Mouse (Mus musculus) kidney, adult 2 months (tissue): Measurements from ENCODE around the gene Prmt1. TPM values are rescaled to one million over a fixed set of nuclear protein-coding genes. Genes with fewer than 3 reads are reported as not detected.

Source experiments
- DNase-seq: peaks from one replicate; pipeline ENCODE4 v3.0.0; 2021
- H3K27ac ChIP-seq: fragments of 200-500 bp; 2 replicates; pipeline ENCODE4 v1.5.1; 2012; ENCODE audit warnings: low read depth, low read length, control low read depth, inconsistent platforms; ENCODE audit not compliant: insufficient read depth
- H3K27me3 ChIP-seq: fragments of 200-500 bp; replicated peaks from 2 replicates; pipeline ENCODE4 v1.6.1; 2012; ENCODE audit warnings: mild to moderate bottlenecking, moderate library complexity, low read length, inconsistent platforms; ENCODE audit not compliant: control insufficient read depth, insufficient read depth
- H3K36me3 ChIP-seq: fragments of 200-500 bp; 2 replicates; pipeline ENCODE4 v1.6.1; 2012; ENCODE audit warnings: mild to moderate bottlenecking, moderate library complexity, low read length, inconsistent platforms; ENCODE audit not compliant: control insufficient read depth, insufficient read depth
- H3K4me1 ChIP-seq: fragments of 200-500 bp; 2 replicates; pipeline ENCODE4 v1.6.1; 2011; ENCODE audit warnings: low read length; ENCODE audit not compliant: control insufficient read depth, insufficient read depth
- H3K4me3 ChIP-seq: fragments of 200-500 bp; 2 replicates; pipeline ENCODE4 v1.5.1; 2011; ENCODE audit warnings: mild to moderate bottlenecking, low read depth, low read length, control low read depth; ENCODE audit not compliant: insufficient read depth
- CTCF ChIP-seq: fragments of 200-500 bp; conservative IDR thresholded peaks from 2 replicates; pipeline ENCODE4 v1.5.1; 2011; ENCODE audit warnings: low read depth, mild to moderate bottlenecking, control low read depth, low read length, moderate library complexity, mixed read lengths; ENCODE audit not compliant: insufficient read depth, insufficient read length
- POLR2A ChIP-seq: fragments of 200-500 bp; IDR thresholded peaks from one replicate; pipeline ENCODE4 v1.6.1; 2011; ENCODE audit warnings: low read depth, low read length, control low read depth
- WGBS: fragments of 180-500 bp; shearing (Covaris S2); methylation state at CpG from one replicate; pipeline ENCODE4 v1.1.7; 2018; 5-methylcytosine and 5-hydroxymethylcytosine counted together
- polyA plus RNA-seq: library from polyadenylated mRNA; depleted of rRNA; stranded (reverse); fragments of >200 nt; gene quantifications from 2 replicates; pipeline ENCODE4 v1.2.3, GENCODE M21; 2012

Prmt1 gene
- polyA plus RNA-seq, 1 experiment: 95.4 TPM

- 81% methylated on average over 4 of the region's 4 CpGs for WGBS
- Histone ChIP-seq H3K36me3 (no peaks in the 10 kb centered on the region), H3K27ac (no peak overlapping the region), H3K4me3 (no peak overlapping the region), H3K4me1 (no peaks in the 10 kb centered on the region; the same call in 1 of the 2 replicates), H3K27me3 (no peaks in the 10 kb centered on the region)
- TF ChIP-seq CTCF (no peak), POLR2A (no peak)
- no peak for DNase-seq
Observed at GRCm38 (mm10) chr7:45012824-45013223, 26.5 kb upstream of the Prmt1 start.

DNA sequence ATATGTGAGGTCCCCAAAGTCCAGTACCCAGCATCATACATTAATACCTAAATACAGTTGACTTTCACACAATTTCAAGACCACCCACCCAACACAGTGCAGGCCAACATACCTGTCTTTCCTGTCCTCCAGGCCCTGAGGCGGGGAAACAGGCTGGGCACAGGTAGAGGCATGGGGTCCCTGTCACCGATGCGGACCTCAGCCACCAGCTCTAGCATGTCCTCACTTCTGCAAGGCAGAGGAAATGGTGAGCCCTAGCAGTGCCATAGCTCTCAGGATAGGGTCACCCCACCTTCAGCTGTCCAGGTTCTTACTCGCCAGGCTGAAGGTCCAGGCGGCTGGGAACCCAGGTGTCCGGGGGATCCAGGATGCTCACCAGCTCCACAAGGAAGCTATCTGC lies 25.6 kb upstream of the Prmt1 start:
- TF ChIP-seq CTCF: no peak
- no peak for TF ChIP-seq POLR2A
- Histone ChIP-seq H3K4me1 (no peaks in the 10 kb centered on the region; the same call in 1 of the 2 replicates), H3K27me3 (no peaks in the 10 kb centered on the region), H3K27ac (no peak overlapping the region), H3K4me3 (no peak overlapping the region), H3K36me3 (no peaks in the 10 kb centered on the region; the same call in 1 of the 2 replicates)
- 99% methylated on average over 6 of the region's 6 CpGs for WGBS
- no peak for DNase-seq

DNA sequence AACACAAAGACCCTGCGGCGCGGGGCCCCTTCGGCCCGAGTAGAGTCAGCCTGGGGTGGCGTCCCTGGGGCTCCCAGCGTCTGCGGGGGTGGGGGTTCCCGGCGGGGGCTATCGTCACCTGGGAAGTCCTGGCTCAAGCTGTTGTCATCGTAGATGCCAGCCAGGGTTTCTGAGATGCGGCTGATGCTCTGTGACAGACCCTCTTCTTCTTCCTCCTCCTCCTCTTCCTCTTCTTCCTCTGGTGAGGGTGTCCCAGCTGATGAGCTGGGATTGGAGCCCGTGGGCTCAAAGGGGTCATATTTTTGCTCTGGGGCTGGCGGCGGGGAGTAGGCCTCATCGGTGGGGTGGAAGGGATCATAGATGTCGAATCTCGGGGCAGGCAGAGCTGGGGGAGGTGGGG lies 22.0 kb upstream of the Prmt1 start:
- H3K27me3 ChIP-seq: no peaks in the 10 kb centered on the region
- no peaks in the 10 kb centered on the region for H3K4me1 ChIP-seq

DNA sequence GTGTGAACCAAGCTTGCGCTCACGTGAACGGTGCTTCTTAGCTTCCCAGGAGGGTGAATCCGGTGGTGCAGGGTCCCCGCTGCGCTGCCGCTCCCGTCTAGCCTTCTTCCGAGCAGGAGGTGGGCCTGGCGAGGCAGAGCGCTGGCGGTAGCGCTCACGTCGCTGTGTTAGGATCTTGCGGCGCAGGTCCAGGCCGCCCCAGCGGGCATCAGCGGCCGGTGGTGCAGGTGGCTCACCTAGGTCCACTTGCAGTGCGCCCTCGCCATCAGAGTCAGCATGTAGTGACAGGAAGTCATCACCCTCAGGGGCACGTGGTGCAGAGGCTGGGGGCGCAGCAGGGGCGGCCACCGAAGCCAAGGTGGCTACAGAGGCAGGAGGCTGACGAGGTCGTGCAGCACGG lies 21.5 kb upstream of the Prmt1 start:
- DNase-seq: no peak
- H3K4me1 ChIP-seq: no peaks in the 10 kb centered on the region
- peaks cover 2% of the 10 kb centered on the region for H3K36me3 ChIP-seq
- H3K27me3 ChIP-seq: no peaks in the 10 kb centered on the region
- 94% methylated on average over 30 of the region's 30 CpGs for WGBS
- TF ChIP-seq POLR2A: no peak
- no peak for TF ChIP-seq CTCF
- H3K4me3 ChIP-seq: no peak overlapping the region
- H3K27ac ChIP-seq: no peak overlapping the region

More for the DNA sequence above, 22.0 kb upstream of the Prmt1 start:
- Histone ChIP-seq H3K27ac (no peak overlapping the region), H3K4me3 (no peak overlapping the region), H3K36me3 (peaks cover 2% of the 10 kb centered on the region)
- no peak for DNase-seq
- no peak for TF ChIP-seq CTCF
- 91% methylated on average over 19 of the region's 19 CpGs for WGBS

- H3K36me3 ChIP-seq: peaks cover 2% of the 10 kb centered on the region
- no peak for DNase-seq
- H3K4me3 ChIP-seq: no peak overlapping the region
- WGBS: 93% methylated on average over 29 of the region's 29 CpGs
- H3K27ac ChIP-seq: no peak overlapping the region
- H3K4me1 ChIP-seq: no peaks in the 10 kb centered on the region
- TF ChIP-seq POLR2A (no peak), CTCF (no peak)
- no peaks in the 10 kb centered on the region for H3K27me3 ChIP-seq
Observed at GRCm38 (mm10) chr7:45007141-45007540, 20.8 kb upstream of the Prmt1 start.

DNA sequence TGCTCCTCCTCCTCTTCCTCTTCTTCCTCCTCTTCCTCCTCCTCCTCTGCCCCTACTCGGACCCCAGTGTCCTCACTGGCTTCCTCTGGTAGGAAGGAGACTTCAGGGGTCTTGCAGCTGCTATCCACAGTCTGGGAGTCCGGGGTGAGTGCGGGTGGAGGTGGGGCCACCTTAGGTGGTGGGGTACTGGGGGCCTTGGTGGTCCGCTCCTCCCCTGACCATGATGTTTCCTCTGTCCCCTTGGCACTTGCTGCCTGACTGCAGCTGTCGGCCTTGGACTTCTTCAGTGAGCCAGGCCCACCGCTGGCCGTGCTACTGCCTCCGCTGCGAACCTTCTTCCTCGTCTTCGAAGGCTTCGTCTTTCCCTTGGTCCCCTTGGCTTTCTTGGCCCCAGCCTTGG lies 20.1 kb upstream of the Prmt1 start:
- H3K36me3 ChIP-seq: peaks cover 2% of the 10 kb centered on the region
- no peaks in the 10 kb centered on the region for H3K27me3 ChIP-seq
- no peak for TF ChIP-seq CTCF
- no peak for TF ChIP-seq POLR2A
- WGBS: 92% methylated on average over 12 of the region's 12 CpGs
- H3K4me3 ChIP-seq: no peak overlapping the region
- no peak for DNase-seq
- no peaks in the 10 kb centered on the region for H3K4me1 ChIP-seq
- H3K27ac ChIP-seq: no peak overlapping the region

- TF ChIP-seq CTCF (no peak), POLR2A (no peak)
- no peak overlapping the region for H3K4me3 ChIP-seq
- WGBS: 86% methylated on average over 6 of the region's 6 CpGs
- H3K36me3 ChIP-seq: peaks cover 4% of the 10 kb centered on the region
- H3K27me3 ChIP-seq: no peaks in the 10 kb centered on the region
- H3K4me1 ChIP-seq: no peaks in the 10 kb centered on the region
- no peak for DNase-seq
- H3K27ac ChIP-seq: no peak overlapping the region
Observed at GRCm38 (mm10) chr7:45005321-45005992, 19.1 kb upstream of the Prmt1 start.

DNA sequence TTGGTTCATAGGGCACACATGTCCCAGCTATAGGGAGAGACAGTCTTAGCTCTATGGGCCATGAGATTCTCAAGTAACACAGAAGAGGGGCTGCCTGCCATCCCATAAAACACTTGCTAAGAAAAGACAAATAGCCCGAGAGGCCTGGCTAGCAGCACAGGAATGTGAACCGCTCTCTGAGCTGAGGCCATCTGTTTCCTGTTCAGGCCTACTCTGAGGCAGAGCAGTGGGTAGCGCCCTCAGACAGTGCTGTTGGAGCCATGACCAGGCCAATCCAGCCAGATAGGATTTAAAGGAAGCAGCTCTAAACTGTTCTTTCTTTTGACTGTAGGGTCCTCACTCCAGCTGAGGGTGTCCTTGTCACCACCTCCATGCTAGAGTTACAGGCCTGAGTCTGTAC lies 18.2 kb upstream of the Prmt1 start:
- peaks cover 2% of the 10 kb centered on the region; the same call in 1 of the 2 replicates for H3K4me1 ChIP-seq
- DNase-seq: no peak
- WGBS: 64% methylated on average over 3 of the region's 3 CpGs
- TF ChIP-seq CTCF (no peak), POLR2A (no peak)
- peaks cover 4% of the 10 kb centered on the region for H3K36me3 ChIP-seq
- no peak overlapping the region for H3K27ac ChIP-seq
- H3K4me3 ChIP-seq: no peak overlapping the region
- H3K27me3 ChIP-seq: no peaks in the 10 kb centered on the region
